Mouse (Mus musculus): Measurements from ENCODE around the gene Pgr.

DNA sequence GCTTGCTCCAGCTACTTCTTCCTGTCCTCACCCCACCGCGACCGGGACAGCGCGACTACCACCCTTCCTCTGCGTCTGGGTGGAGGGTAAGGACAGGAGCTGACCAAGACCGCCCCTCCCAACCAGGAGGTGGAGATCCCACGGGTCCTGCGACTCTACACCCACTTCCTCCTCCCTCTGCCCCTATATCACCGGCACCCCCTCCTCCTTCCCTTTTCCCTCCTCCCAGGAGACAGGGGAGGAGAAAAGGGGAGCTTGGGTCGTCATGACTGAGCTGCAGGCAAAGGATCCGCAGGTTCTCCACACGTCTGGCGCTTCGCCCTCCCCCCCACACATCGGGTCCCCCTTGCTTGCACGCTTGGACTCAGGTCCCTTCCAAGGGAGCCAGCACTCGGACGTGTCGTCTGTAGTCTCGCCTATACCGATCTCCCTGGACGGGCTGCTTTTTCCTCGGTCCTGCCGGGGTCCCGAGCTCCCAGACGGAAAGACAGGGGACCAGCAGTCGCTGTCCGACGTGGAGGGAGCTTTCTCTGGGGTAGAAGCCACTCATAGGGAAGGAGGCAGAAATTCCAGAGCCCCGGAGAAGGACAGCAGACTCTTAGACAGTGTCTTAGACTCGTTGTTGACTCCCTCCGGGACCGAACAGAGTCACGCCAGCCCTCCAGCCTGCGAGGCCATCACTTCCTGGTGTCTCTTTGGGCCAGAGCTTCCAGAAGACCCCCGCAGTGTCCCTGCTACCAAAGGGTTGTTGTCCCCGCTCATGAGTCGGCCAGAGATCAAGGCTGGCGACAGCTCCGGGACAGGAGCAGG is 775 bp downstream of the Pgr start:
- TF ChIP-seq CTCF (IDR thresholded peaks at IDR 0.05; ENCODE audit: extremely low read depth, insufficient read depth, low read length) (no peak), POLR2A (IDR thresholded peaks at IDR 0.05; ENCODE audit: extremely low read depth, insufficient read depth, low read length) (no peak)
